Mouse (Mus musculus): ENCODE measurements around the gene Zfp131. TPM values are rescaled to one million over a fixed set of nuclear protein-coding genes. Genes with fewer than 3 reads are reported as not detected.

Gene Zfp131
- polyA plus RNA-seq, 1 experiment: 17.6 TPM

DNA sequence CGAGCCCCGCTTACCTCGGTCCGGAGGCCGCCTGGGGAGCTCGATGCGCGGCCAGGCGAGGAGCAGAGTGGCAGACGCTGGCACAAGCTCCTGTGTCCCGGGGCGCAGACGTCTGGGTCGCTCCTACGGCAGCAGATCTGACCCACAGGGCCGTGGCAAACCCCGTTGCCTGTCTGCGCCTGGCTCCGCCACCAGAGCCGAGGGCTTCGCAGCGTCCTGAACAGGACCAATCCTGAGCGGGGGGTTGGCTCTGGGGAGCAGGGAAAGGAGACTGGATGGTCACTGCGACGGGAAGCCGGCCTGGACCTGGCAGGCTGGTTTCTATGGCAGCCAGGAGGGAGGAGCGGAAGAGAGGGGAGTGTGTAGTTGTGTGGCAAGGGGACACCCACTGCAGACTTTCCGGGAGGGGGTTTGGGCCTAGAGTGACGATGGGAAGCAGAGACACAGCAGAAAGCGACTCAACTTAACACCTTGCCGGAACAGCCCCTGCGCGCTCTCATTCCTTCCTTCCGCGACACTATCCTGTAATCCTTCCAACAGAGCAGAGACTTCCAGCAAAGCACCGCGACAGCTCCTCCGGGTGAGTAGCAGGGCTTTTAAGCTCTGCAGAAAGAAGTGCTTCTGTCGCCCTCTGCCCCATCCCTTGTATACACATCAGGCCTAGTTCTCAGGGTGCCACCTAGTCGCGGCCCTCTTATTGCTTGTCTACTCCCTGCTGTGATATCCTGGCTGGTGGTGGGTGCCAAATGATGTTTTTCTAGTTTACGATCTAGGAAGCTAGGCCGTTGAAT, 34.8 kb downstream of the Zfp131 start, which contains the start of gene Nim1k:
Gene Nim1k (minus strand): TSS at position 202 of the 791 bp plus-strand sequence.
- TF ChIP-seq POLR2A (IDR thresholded peaks at IDR 0.05; ENCODE audit: borderline replicate concordance, low read depth, low read length) (no peak), CTCF (IDR thresholded peaks at IDR 0.05; ENCODE audit: low read depth, low read length) (no peak)
- H3K4me1 ChIP-seq (ENCODE audit: control insufficient read depth, insufficient read depth, low read length): peaks cover 17% of the 10 kb centered on the region
- H3K27ac ChIP-seq (ENCODE audit: insufficient read depth, low read depth, low read length): no peak within 1 kb of the TSS

DNA sequence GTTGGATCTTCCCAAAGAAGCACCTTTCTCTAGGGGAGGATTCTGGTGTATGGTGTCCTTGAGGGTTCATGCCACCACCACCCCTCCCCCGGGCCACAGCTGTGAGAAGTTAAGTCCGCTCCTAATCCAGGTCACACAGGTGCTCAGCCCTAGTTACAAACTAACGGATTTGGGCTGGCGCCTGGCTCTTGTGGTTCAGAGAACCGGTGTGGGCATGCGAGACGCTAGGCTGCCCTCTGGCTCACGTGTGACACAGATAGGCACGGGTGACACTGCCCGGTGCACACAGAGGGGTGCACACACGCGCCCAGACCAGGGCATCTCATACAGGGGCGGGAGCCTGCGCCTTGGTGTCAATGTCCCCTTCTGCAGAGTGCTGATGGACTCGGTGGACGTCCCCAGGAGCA, 35.5 kb downstream of the Zfp131 start:
- Histone ChIP-seq H3K27ac (ENCODE audit: insufficient read depth, low read depth, low read length) (no peak overlapping the region), H3K4me3 (ENCODE audit: insufficient read depth, low read length) (peak overlapping the region; percentile 39), H3K4me1 (ENCODE audit: control insufficient read depth, insufficient read depth, low read length) (peaks cover 17% of the 10 kb centered on the region)
- no peak for TF ChIP-seq POLR2A (IDR thresholded peaks at IDR 0.05; ENCODE audit: borderline replicate concordance, low read depth, low read length)
- TF ChIP-seq CTCF (IDR thresholded peaks at IDR 0.05; ENCODE audit: low read depth, low read length): no peak

More for the DNA sequence above, 34.8 kb downstream of the Zfp131 start, which contains the start of gene Nim1k:
- H3K4me3 ChIP-seq (ENCODE audit: insufficient read depth, low read length): peak within 1 kb of the TSS; percentile 39

DNA sequence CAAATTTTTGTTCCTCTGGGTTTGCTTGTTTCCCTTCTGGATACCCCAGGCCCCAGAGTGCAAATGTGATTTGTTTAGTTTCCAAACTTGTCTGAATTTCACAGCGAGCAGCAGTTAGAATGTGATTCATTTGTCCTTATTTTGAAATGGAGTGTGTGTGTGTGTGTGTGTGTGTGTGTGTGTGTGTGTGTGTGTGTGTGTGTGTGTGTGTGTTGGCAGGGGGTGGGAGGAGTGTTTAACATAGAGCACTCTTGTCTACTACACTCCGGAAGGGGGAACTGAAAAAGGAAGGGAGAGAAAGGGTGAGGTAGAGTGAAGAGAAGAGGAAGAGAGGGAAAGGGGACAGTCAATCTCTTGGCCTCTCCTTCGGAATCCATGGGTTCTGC, 36.1 kb downstream of the Zfp131 start:
- Histone ChIP-seq H3K27ac (ENCODE audit: insufficient read depth, low read depth, low read length) (no peak overlapping the region; the same call in 1 of the 2 replicates), H3K4me3 (ENCODE audit: insufficient read depth, low read length) (peak overlapping the region; percentile 39; the same call in 1 of the 2 replicates), H3K4me1 (ENCODE audit: control insufficient read depth, insufficient read depth, low read length) (peaks cover 17% of the 10 kb centered on the region)
- TF ChIP-seq POLR2A (IDR thresholded peaks at IDR 0.05; ENCODE audit: borderline replicate concordance, low read depth, low read length) (no peak), CTCF (IDR thresholded peaks at IDR 0.05; ENCODE audit: low read depth, low read length) (no peak)

DNA sequence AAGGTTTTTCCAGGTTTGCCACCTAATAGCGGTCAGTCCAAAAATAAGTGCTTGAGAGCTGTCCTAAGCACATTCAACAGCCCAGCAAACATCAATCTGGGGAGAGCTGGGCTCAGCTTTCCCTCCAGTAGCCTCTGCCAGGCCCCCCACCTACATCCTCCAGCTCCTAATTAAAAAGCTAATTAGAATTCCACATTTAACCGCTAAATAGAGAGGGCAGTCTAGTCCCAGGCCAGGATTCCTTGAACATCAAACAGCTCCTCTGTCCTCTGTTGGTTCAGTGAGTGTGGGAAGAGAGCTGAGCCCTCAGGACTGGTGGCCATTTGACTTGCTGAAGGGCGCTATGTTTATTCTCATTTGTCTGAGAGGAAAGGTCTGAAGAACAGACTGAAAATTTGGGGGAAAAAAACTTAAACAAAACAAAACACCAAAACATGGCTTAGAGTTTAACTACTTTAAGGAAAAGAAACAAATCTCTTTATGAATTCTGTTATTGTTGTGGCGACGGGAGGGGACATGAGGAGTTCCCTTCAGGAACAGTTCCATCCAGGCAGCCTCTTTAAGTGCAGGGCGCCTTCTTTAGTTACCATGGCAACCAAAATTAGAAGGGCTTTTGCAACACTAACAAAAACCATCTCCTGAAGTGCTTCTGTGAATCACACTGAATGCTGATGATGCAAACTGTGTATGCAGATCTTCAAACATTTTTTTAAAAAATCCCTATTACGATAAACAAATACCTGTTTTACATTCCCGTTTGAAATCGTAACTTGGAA, 36.6 kb downstream of the Zfp131 start:
- H3K27ac ChIP-seq (ENCODE audit: insufficient read depth, low read depth, low read length): no peak overlapping the region; the same call in 1 of the 2 replicates
- H3K4me1 ChIP-seq (ENCODE audit: control insufficient read depth, insufficient read depth, low read length): peaks cover 17% of the 10 kb centered on the region
- TF ChIP-seq CTCF (IDR thresholded peaks at IDR 0.05; ENCODE audit: low read depth, low read length) (no peak), POLR2A (IDR thresholded peaks at IDR 0.05; ENCODE audit: borderline replicate concordance, low read depth, low read length) (no peak)
- H3K4me3 ChIP-seq (ENCODE audit: insufficient read depth, low read length): peak overlapping the region; percentile 39; the same call in 1 of the 2 replicates

DNA sequence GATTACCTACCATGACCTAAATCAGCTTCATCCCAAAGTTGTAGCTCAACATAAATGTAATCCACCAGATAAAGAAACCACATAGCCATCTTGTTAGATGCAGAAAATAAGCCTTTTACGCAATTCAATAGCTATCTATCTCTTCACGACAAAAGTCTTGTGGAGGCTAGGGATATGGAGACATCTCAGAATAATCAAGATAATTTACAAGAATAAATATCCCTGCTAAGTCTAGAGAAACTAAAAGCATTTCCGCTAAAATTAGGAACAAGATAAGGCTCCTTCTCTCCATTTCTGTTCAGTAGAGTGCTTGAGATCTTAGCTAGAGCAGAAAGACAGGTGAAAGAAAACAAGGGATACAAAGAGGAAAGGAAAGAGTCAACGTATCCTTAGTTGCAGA, 43.8 kb downstream of the Zfp131 start:
- no peak for TF ChIP-seq POLR2A (IDR thresholded peaks at IDR 0.05; ENCODE audit: borderline replicate concordance, low read depth, low read length)
- no peak for TF ChIP-seq CTCF (IDR thresholded peaks at IDR 0.05; ENCODE audit: low read depth, low read length)
- Histone ChIP-seq H3K4me3 (ENCODE audit: insufficient read depth, low read length) (no peak overlapping the region), H3K27ac (ENCODE audit: insufficient read depth, low read depth, low read length) (no peak overlapping the region), H3K4me1 (ENCODE audit: control insufficient read depth, insufficient read depth, low read length) (peaks cover 2% of the 10 kb centered on the region)

DNA sequence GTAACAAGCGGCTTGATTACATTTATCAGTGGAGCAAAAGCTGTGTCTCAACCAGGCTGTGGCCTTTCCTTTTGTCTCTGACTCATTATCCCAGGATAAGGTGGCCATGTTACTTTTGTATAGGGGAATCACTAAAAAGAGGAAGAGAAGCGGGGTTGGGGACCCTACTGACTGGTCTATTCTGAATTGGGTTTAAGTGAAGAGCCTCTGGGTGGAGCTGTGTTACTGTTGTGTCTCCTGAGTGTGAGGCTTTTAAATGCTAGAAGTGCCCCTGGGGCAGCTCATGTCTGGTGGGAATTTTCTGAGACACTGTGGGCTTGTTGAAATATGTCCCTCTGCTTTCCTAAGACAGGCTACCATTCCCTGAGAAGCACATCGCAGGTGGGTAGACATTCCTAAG, 47.2 kb downstream of the Zfp131 start:
- peaks cover 3% of the 10 kb centered on the region for H3K4me1 ChIP-seq (ENCODE audit: control insufficient read depth, insufficient read depth, low read length)
- no peak overlapping the region for H3K27ac ChIP-seq (ENCODE audit: insufficient read depth, low read depth, low read length)
- no peak overlapping the region for H3K4me3 ChIP-seq (ENCODE audit: insufficient read depth, low read length)
- TF ChIP-seq CTCF (IDR thresholded peaks at IDR 0.05; ENCODE audit: low read depth, low read length) (no peak), POLR2A (IDR thresholded peaks at IDR 0.05; ENCODE audit: borderline replicate concordance, low read depth, low read length) (no peak)

DNA sequence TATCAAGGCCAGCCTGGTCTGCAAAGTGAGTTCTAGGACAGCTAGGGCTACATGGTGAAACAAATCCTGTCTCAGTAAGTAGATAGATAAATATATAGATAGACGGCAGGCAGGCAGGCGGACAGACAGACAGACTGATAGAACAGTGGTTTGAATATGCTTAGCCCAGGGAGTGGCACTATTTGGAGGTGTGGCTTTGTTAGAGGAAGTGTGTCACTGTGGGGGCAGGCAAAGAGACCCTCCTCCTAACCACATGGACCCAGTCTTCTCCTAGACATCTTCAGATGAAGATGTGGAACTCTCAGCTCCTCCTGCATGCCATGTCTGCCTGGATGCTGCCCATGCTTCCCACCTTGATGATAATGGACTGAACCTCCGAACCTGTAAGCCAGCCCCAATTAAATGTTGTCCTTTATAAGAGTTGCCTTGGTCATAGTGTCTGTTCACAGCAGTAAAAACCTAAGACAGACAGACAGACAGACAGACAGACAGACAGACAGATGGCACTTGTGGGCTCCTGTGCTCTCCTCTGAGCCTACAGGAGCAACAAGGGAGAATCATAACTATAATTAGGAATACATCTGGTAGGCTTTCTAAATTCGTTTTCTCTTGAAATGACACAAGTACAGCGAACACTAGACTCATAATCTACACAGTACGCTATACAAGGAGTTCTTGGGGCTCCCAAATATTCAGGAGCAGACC, 47.8 kb downstream of the Zfp131 start:
- TF ChIP-seq POLR2A (IDR thresholded peaks at IDR 0.05; ENCODE audit: borderline replicate concordance, low read depth, low read length) (no peak), CTCF (IDR thresholded peaks at IDR 0.05; ENCODE audit: low read depth, low read length) (no peak)
- Histone ChIP-seq H3K4me1 (ENCODE audit: control insufficient read depth, insufficient read depth, low read length) (peaks cover 8% of the 10 kb centered on the region), H3K4me3 (ENCODE audit: insufficient read depth, low read length) (no peak overlapping the region), H3K27ac (ENCODE audit: insufficient read depth, low read depth, low read length) (no peak overlapping the region)

DNA sequence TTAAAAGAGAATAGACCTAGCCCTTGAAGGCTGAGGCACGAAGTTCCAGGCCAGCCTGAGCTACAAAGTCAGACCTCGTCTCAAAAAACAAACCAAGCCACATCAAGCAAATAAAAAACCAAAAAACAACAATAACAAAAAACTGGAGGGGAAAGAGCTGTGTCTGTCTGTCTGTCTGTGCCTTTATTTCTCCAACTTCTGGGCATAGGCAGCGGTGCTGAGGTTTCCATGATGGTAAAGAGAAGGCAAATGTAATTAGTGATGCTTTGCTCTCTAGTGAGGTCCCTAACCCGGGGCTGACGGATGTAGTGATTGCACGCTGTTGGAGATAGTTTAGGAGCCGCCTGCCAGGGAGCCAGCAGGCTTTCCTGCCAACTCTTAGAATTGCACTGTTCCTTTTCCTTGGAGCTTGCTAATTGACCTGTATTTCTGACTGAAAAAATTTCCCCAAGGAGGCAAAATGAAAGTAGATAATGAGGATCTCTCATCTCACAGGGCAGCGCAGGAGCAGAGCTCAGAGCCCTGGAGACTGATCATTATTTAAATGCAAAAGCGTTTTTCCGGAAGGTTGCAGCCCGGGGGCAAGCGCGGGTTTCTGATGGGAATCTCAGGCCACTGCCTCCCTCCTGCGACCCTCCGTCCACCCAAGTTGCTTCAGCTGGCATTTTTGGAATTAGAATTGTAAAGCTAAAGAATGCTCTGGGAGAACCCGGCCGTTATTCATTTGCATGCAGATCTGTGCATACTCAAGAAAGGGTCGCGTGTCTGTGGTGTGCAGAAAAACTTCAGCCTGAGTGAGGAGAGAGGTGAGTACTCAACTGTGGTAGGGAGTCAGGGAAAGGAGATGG, 49.1 kb downstream of the Zfp131 start:
- H3K4me1 ChIP-seq (ENCODE audit: control insufficient read depth, insufficient read depth, low read length): peaks cover 14% of the 10 kb centered on the region
- no peak for TF ChIP-seq CTCF (IDR thresholded peaks at IDR 0.05; ENCODE audit: low read depth, low read length)
- TF ChIP-seq POLR2A (IDR thresholded peaks at IDR 0.05; ENCODE audit: borderline replicate concordance, low read depth, low read length): no peak
- no peak overlapping the region for H3K4me3 ChIP-seq (ENCODE audit: insufficient read depth, low read length)
- H3K27ac ChIP-seq (ENCODE audit: insufficient read depth, low read depth, low read length): no peak overlapping the region

DNA sequence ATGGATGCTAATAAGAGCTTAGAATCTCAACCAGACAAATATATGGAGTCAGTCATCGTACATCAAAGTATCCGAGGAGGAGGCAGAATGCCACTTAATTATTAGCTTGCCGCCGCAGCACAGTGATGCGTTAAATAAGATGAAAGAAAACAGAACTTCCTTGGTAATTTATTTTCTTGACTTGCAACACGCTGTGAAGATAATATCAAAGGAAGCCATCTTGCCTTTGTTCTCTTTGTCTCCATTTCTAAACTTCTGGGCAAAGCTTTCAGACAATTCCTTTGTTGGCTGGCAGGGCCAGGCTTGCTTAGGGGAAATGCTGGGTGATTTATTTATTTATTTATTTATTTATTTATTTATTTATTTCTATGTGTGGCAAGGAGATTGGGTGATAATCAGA, 59.2 kb downstream of the Zfp131 start:
- TF ChIP-seq CTCF (IDR thresholded peaks at IDR 0.05; ENCODE audit: low read depth, low read length) (no peak), POLR2A (IDR thresholded peaks at IDR 0.05; ENCODE audit: borderline replicate concordance, low read depth, low read length) (no peak)
- Histone ChIP-seq H3K4me3 (ENCODE audit: insufficient read depth, low read length) (no peak overlapping the region), H3K4me1 (ENCODE audit: control insufficient read depth, insufficient read depth, low read length) (no peaks in the 10 kb centered on the region), H3K27ac (ENCODE audit: insufficient read depth, low read depth, low read length) (no peak overlapping the region)
